Mouse (Mus musculus): Measurements from ENCODE around the gene H1foo.

The H1foo gene

GRCm38 (mm10) chr6:115962439-115963085, 17.8 kb downstream of the H1foo start:
- DNase-seq (ENCODE audit: low spot score): peak; percentile 61

- DNase-seq (ENCODE audit: low spot score): no peak
Measured at GRCm38 (mm10) chr6:115963656-115964055, 18.9 kb downstream of the H1foo start.

DNA sequence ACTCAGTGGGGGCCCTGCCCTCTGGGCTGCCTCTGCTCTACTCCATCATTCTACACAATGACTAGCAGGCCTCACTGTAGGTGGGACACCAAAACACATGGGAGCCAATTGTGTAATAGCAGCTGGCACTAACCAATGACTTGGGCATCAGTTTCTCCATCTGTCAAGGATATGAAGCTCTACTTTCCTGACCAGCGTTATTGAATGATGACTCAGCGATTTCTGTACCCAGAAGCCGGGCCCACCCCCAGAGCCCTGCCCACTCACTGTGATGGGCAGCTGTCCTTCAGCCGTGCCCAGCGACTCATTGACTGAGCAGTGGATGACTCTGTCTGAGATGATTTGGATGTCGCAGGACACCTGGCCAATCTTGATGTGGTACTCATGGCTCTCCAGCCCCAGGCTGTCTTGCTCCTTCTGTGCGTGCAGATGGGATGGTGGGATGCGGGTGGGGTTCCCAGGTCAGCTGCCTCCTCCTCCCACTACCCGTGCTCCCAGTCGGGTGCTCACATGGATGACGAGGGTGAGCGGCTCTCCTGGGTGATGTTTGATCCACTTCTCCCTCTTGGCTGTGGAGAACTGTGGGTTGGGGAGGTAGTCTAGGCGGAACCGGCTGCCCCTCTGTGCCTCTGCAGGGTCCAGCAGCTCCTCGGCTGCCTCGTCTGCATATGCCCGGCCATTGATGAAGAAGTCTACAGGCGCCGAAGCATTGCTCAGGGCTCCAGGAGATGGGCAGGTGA, 21.7 kb downstream of the H1foo start:
- DNase-seq (ENCODE audit: low spot score): no peak

GRCm38 (mm10) chr6:115967291-115967880, 22.6 kb downstream of the H1foo start:
- no peak for DNase-seq (ENCODE audit: low spot score)

DNA sequence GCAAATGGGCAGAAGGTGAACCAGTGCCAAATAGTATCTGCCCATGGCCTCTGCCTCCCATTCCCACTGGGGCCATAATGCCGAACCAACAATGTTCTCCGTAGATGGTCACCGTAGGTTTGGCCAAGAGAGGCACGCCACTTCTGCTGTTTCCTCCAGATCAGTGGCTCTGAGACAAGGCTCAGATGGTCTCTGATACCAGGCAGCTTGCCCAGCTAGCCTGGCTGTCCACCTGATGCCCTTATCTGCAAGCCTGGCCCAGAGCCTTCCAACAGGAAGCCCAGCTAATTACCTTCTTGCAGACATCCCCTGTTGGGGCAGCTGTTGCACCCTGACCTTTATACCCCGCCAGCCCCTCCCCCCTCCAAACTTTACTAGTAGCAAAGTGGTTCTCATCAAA, 23.3 kb downstream of the H1foo start:
- DNase-seq (ENCODE audit: low spot score): no peak

DNA sequence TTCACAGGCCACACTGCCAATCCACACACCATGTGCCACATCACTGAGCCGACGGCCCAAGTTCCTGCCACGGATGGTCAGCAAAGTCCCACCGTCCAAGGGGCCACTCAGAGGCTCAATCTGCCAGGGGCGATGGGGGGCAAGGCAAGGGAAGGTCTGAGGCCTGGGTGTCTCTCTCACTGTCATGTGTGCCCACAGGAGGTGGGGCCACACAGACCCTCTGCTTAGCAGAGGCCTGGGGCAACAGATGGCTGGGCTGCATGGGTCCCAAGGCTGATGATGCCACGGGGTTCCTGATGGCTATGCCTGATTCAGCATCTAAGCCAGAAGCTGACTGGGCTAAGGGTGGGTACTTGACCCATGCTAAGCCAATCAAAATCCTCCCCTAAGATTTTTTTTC, 24.0 kb downstream of the H1foo start:
- no peak for DNase-seq (ENCODE audit: low spot score)

GRCm38 (mm10) chr6:115969103-115969502, 24.4 kb downstream of the H1foo start:
- no peak for DNase-seq (ENCODE audit: low spot score)

- no peak for DNase-seq (ENCODE audit: low spot score)
Measured at GRCm38 (mm10) chr6:115969952-115970351, 25.2 kb downstream of the H1foo start.

DNA sequence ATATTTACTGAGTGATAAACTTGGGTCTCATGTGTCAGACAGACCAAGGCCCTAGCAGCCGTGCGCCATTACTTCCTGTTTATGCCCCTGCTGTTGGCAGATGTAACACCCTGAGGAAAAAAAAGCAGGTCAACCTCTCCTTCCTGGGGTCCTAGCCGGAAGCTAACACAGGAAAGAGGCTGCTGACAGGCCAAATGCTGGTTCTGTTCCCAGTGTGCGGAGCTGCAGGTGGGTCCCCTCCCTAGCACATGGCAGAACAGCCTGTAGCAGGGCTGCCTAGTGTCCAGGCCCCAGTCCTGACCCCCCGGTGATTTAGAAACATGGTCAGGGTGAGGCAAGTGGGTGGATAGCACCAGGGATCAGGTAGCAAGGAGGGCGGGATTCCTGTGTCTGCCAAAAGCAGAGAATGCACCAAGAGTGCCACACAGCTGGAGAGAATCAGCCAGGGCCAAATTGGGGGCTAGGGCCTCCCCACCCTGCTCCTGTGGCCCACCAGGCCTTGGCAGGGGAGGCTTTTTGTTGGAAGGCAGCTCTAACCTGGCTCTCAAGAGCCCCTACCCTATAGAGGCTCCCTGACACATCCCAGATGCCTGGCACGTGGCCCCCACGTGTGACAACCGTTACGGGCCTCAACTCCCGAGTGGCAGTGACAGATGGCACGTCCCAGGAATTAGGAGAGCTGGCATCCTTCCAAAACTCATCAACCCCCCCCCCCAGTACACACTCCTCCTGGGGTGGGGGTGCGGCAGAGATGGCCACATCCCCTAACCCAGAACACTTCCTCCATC, 26.7 kb downstream of the H1foo start:
- no peak for DNase-seq (ENCODE audit: low spot score)

DNA sequence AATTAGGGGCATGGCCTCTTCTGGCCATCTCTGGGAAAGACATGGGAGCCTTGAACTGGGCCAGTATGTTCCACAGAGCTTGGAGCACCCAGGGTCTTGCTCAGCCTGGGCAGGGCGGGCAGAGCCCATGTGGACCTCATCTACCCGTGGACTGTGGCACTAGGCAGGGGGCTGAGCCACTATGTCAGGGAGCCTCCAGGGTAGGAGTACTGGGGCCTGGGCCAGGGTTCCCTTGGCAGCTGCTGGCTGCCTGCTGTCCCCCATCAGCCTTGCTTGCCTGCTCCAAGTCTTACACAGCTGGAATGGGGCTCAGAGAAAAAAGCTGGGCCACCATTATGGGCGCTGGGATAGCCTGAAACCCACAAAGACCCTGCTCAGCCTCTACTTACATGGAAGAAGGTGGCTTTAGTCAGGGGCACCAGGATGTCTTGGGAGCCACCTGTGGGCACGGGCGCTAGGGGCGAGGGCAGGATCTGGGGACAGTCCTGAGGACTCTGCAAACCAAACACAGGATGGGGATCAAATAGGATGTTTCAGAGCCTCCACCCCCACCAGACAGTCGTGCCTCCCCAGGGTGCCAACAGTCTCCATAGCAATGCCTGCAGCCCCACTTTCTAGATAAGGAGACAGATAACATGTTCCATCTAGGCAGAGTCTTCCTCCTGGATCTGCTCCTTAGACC, 27.5 kb downstream of the H1foo start:
- DNase-seq (ENCODE audit: low spot score): no peak

DNA sequence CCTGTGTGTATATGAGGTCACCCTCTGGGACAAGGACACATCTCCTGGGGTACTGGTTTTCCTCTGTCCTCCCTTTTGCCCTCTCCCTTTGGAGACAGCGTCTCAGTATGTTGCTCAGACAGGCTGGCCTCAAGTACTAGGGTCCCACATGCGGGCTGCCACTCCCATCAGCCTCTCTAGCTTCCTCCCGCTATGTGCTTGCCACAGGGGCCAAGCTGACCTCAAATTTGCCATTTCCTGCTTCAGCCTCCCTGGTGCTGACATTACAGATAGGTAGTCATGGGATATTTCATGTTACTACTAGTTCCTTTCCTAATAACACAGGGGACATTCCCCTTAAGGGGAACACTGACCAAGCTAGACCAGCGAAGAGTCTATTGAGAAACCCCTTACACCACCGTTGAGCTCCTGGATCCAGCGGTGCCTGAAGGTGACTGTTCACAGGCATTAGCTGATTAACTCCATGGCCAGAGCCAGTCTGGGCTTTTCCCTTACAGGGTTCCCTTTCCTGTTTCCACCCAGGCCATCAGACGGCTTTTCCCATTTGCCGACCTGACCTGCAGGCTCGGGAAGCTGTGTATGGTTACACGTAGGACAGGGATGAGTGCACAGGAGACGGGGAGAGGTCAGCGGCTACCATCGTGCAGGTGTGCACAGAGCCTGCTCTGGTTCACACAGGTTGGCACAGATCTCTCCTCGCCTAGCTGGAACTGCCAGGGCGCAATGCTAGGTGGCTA, 28.6 kb downstream of the H1foo start:
- no peak for DNase-seq (ENCODE audit: low spot score)

- no peak for DNase-seq (ENCODE audit: low spot score)
Measured at GRCm38 (mm10) chr6:115973881-115974662, 29.3 kb downstream of the H1foo start.

GRCm38 (mm10) chr6:115975606-115976005, 30.9 kb downstream of the H1foo start:
- DNase-seq (ENCODE audit: low spot score): no peak

DNA sequence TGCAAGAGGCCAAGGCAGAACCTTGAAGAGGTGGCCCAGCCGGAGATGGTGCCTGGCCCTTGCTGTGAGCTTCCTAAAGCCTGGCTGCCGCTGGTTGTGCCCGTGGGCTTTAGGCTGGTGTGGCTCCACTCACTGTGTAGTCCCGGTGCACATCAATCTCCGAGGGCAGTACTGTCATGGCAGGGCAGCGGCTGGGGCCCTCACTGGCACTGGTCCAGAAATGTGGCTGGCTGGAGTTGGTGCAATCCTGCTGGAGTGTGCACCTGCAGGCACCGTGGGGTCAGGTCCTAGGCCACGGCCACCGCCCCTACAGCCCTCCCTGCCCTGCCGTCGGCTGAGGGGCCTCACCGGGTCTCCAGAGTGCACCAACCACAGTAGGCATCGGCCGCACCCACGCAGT, 33.1 kb downstream of the H1foo start:
- no peak for DNase-seq (ENCODE audit: low spot score)

GRCm38 (mm10) chr6:115978596-115978995, 33.9 kb downstream of the H1foo start:
- peak; percentile 70 for DNase-seq (ENCODE audit: low spot score)

DNA sequence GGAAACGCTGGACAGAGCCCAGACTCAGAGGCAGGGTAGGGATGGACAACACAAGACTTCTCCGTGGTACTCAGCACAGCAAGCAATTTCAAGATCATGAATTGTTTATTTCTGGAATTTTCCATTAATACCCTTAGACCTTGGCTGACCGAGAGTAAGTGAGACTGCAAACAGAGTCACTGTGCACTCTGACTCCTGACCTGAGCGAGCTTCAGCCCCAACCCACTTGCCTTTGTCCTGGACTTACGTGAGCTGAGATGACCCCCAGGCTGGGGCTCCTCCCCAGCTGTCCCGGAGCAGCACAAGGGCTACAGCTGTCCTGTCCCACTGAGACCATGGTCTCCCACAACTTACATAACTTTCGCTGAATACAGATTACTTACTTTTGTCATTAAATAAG, 38.2 kb downstream of the H1foo start:
- no peak for DNase-seq (ENCODE audit: low spot score)

DNA sequence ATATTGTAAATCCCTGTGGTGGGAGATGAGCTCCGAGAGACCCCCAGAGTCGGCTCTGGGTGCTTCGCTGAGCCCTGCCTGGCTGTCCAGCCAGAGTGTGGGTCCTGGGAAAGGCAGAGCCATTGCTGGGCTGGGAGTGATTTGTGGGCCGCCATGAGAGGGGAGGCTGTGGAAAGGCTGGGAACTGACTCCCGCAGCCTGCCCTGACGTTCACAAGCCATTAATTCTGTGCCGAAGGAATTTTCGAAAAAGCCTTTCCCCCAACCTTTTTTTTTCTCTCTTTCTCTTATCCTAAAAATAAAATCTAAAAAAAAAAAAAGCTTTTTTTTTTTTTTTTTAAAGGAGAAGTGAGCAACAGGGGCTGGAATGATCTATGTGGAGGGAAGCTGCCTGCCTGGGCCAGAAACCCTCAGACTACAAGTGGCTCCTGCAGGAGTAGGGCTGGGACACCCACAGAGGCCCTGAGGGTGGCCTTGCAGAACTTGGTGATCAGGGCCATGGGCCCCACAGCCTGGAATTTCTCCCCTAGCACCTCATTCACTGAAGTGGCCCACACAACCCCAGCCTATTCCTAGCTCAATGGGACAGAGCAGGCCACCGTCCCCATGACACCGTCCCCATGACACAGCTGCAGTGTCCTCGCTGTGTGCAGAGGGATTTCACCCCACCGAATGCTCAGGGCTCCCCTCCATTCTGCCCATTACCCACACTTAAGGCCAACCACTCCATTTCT, 38.7 kb downstream of the H1foo start:
- DNase-seq (ENCODE audit: low spot score): no peak

DNA sequence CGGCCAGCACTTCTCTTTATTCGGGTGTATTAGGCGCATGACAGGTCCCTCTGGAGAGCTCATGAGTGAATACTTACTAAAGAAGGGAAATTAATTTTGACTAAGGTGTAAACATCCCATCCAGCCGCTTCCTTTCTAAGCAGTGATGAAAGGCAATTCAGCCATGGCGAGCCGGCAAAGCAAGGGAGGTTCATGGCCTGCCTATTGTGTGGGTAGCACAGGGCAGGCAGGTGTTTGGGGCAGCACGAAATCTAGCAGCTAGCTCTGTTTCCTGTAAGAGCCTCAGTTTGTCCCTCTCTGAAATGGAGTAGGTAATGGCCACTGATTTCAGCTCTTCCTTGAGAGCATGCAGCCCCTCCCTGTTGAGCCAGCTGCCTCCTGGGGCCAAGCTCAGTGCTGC, 39.8 kb downstream of the H1foo start:
- DNase-seq (ENCODE audit: low spot score): no peak

GRCm38 (mm10) chr6:115985622-115986021, 40.9 kb downstream of the H1foo start:
- no peak for DNase-seq (ENCODE audit: low spot score)
